Mouse (Mus musculus): ENCODE results near the gene Tmeff1. TPM values are rescaled to one million over a fixed set of nuclear protein-coding genes. Genes with fewer than 3 reads are reported as not detected.

Gene Tmeff1
- polyA plus RNA-seq, 1 experiment from 2014 or later: 312 TPM

DNA sequence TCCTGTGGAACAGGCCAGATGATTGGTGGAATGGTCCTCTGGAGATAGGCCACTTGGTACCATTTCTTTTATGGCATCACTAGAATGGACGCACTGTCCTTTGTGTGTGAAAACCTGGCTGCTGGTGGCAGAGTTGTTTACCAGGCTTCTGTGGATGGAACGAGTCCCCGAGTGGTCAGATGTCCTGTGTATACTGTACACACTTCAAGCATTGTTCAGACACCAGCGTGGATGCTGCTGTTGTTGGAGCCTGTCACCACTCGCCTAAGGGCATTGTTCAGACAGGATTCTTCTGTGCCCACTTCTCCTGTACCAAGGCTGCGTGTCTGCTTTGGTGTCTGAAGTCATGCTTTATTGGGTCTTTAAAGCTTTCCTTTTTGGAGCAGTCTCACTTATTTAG lies 58.8 kb downstream of the Tmeff1 start:
- H3K4me1 ChIP-seq (ENCODE audit: control insufficient read depth, insufficient read depth, low read length): no peaks in the 10 kb centered on the region
- no peaks in the 10 kb centered on the region for H3K27me3 ChIP-seq (ENCODE audit: control insufficient read depth, insufficient read depth, low read length)
- H3K36me3 ChIP-seq (ENCODE audit: control insufficient read depth, insufficient read depth, low read length): peaks cover 19% of the 10 kb centered on the region; the same call in 1 of the 2 replicates
- H3K4me3 ChIP-seq (ENCODE audit: low read depth, low read length): no peak overlapping the region
- H3K9ac ChIP-seq (replicated peaks; ENCODE audit: low read depth, low read length): no peak overlapping the region
- 81% methylated on average over 6 of the region's 6 CpGs for WGBS
- ATAC-seq (ENCODE audit: low read depth): no peak
- H3K9me3 ChIP-seq (ENCODE audit: control insufficient read depth, low read length): no peaks in the 10 kb centered on the region
- no peak overlapping the region for H3K4me2 ChIP-seq (ENCODE audit: low read depth, low read length)
- H3K27ac ChIP-seq (ENCODE audit: low read depth, low read length): no peak overlapping the region

GRCm38 (mm10) chr4:48646143-48646542 lies 61.2 kb downstream of the Tmeff1 start:
- Histone ChIP-seq H3K27me3 (ENCODE audit: control insufficient read depth, insufficient read depth, low read length) (no peaks in the 10 kb centered on the region), H3K9ac (replicated peaks; ENCODE audit: low read depth, low read length) (no peak overlapping the region), H3K27ac (ENCODE audit: low read depth, low read length) (no peak overlapping the region), H3K4me2 (ENCODE audit: low read depth, low read length) (no peak overlapping the region), H3K4me3 (ENCODE audit: low read depth, low read length) (no peak overlapping the region), H3K36me3 (ENCODE audit: control insufficient read depth, insufficient read depth, low read length) (peaks cover 16% of the 10 kb centered on the region; the same call in 1 of the 2 replicates), H3K4me1 (ENCODE audit: control insufficient read depth, insufficient read depth, low read length) (no peaks in the 10 kb centered on the region), H3K9me3 (ENCODE audit: control insufficient read depth, low read length) (no peaks in the 10 kb centered on the region)
- 95% methylated on average over 5 of the region's 5 CpGs for WGBS
- no peak for ATAC-seq (ENCODE audit: low read depth)

GRCm38 (mm10) chr4:48650617-48651360 lies 65.8 kb downstream of the Tmeff1 start:
- Histone ChIP-seq H3K36me3 (ENCODE audit: control insufficient read depth, insufficient read depth, low read length) (peaks cover 20% of the 10 kb centered on the region; the same call in 1 of the 2 replicates), H3K27me3 (ENCODE audit: control insufficient read depth, insufficient read depth, low read length) (no peaks in the 10 kb centered on the region), H3K27ac (ENCODE audit: low read depth, low read length) (no peak overlapping the region), H3K9ac (replicated peaks; ENCODE audit: low read depth, low read length) (no peak overlapping the region), H3K4me1 (ENCODE audit: control insufficient read depth, insufficient read depth, low read length) (no peaks in the 10 kb centered on the region), H3K4me3 (ENCODE audit: low read depth, low read length) (no peak overlapping the region), H3K4me2 (ENCODE audit: low read depth, low read length) (no peak overlapping the region), H3K9me3 (ENCODE audit: control insufficient read depth, low read length) (no peaks in the 10 kb centered on the region)
- 93% methylated on average over 10 of the region's 10 CpGs for WGBS
- no peak for ATAC-seq (ENCODE audit: low read depth)

DNA sequence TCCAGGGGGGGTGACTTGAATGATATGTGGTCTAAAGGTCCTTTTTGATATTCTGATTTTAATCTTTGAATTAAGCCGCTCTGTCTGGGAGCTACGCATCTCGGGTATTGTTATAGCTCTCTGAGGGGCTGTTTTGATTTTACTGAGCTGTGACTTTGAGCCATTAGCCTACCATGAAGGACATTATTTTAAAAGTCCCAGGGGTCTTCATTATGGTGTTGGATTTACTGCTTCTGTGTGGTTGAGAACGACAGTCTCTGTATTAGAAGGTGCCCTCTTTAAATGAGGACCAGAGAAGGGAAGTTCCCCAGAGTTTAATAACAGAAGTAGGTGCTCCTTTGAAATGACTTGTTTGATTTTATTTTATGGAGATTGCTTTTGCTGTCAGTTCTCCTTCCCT lies 69.1 kb downstream of the Tmeff1 start:
- ATAC-seq (ENCODE audit: low read depth): peak; percentile 65
- no peaks in the 10 kb centered on the region for H3K9me3 ChIP-seq (ENCODE audit: control insufficient read depth, low read length)
- no peak overlapping the region for H3K9ac ChIP-seq (replicated peaks; ENCODE audit: low read depth, low read length)
- H3K27me3 ChIP-seq (ENCODE audit: control insufficient read depth, insufficient read depth, low read length): no peaks in the 10 kb centered on the region
- peaks cover 19% of the 10 kb centered on the region; the same call in 1 of the 2 replicates for H3K36me3 ChIP-seq (ENCODE audit: control insufficient read depth, insufficient read depth, low read length)
- no peak overlapping the region for H3K4me2 ChIP-seq (ENCODE audit: low read depth, low read length)
- no peak overlapping the region for H3K27ac ChIP-seq (ENCODE audit: low read depth, low read length)
- H3K4me1 ChIP-seq (ENCODE audit: control insufficient read depth, insufficient read depth, low read length): no peaks in the 10 kb centered on the region
- no peak overlapping the region for H3K4me3 ChIP-seq (ENCODE audit: low read depth, low read length)
- WGBS: 26% methylated on average over 4 of the region's 4 CpGs

DNA sequence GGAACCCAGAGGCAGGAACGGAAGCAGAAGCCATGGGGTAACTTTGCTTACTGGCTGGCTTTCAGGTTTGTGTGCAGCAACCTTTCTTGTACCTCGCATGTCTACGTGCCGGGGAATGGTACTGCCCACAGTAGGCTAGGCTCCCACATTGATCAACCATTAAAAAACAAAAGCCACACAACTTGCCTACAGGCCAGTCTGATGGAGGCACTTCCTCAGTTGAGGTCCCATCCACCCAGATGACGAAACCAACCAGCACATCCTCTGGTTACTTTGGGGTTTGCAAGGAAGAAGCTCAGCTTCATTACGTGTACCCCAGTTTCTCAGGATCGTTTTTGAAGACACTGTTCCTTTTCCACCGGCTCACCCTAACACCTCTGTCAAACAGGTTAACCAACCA lies 71.6 kb downstream of the Tmeff1 start:
- Histone ChIP-seq H3K27me3 (ENCODE audit: control insufficient read depth, insufficient read depth, low read length) (no peaks in the 10 kb centered on the region), H3K9ac (replicated peaks; ENCODE audit: low read depth, low read length) (no peak overlapping the region), H3K4me3 (ENCODE audit: low read depth, low read length) (no peak overlapping the region), H3K4me1 (ENCODE audit: control insufficient read depth, insufficient read depth, low read length) (no peaks in the 10 kb centered on the region), H3K9me3 (ENCODE audit: control insufficient read depth, low read length) (no peaks in the 10 kb centered on the region), H3K4me2 (ENCODE audit: low read depth, low read length) (no peak overlapping the region), H3K36me3 (ENCODE audit: control insufficient read depth, insufficient read depth, low read length) (peaks cover 25% of the 10 kb centered on the region), H3K27ac (ENCODE audit: low read depth, low read length) (no peak overlapping the region)
- no peak for ATAC-seq (ENCODE audit: low read depth)
- 98% methylated on average over 8 of the region's 8 CpGs for WGBS

- no peaks in the 10 kb centered on the region for H3K4me1 ChIP-seq (ENCODE audit: control insufficient read depth, insufficient read depth, low read length)
- no peak overlapping the region for H3K4me3 ChIP-seq (ENCODE audit: low read depth, low read length)
- no peak overlapping the region for H3K9ac ChIP-seq (replicated peaks; ENCODE audit: low read depth, low read length)
- H3K9me3 ChIP-seq (ENCODE audit: control insufficient read depth, low read length): no peaks in the 10 kb centered on the region
- peaks cover 28% of the 10 kb centered on the region for H3K36me3 ChIP-seq (ENCODE audit: control insufficient read depth, insufficient read depth, low read length)
- H3K4me2 ChIP-seq (ENCODE audit: low read depth, low read length): no peak overlapping the region
- H3K27ac ChIP-seq (ENCODE audit: low read depth, low read length): no peak overlapping the region
- ATAC-seq (ENCODE audit: low read depth): no peak
- 81% methylated on average over 4 of the region's 4 CpGs for WGBS
- H3K27me3 ChIP-seq (ENCODE audit: control insufficient read depth, insufficient read depth, low read length): no peaks in the 10 kb centered on the region
Measured at GRCm38 (mm10) chr4:48660144-48660543, 75.2 kb downstream of the Tmeff1 start.

DNA sequence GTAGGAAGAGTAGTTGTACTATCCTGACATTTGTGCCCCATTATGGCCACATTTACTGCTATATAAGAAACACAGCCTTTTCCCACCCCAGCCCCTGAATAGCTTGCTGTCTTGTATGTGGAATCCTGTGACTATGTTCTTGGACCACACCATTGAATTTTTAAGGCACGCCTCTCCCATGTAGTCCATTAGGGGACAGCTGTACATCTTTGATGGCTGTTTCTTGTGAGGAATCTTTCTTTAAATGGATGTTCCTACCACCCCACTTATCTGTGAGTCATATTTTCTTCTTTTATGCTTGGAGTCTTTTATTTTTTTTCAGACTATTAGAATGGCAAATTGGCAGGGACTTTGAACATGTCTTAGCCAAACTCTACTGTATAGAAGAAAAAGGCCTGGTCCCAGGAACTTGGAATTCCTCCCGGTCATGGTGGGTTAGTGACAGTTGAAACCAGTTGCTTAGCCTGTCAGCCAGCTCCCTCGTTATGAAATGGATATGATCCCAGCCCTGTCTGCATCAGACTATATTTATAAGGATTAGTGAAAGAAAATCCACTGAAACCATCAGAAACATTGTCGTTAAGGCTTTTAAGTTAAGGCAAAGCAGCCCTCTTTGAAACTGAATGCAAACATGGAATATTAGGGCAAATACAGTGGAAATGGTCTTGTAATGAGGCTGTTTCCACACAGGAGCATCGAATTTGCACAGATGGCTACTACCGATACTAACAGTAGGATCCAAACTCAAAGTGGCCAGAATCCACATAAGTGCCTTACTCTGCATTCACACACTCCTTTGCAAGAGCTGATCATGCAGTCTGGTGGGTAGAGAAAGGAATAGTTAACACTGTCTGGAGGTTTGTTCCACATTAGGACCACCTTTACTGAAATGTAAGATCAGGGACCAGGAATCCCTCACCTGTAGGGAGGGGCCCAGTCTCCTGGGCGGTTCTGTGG lies 75.9 kb downstream of the Tmeff1 start:
- 95% methylated on average over 7 of the region's 7 CpGs for WGBS
- Histone ChIP-seq H3K27ac (ENCODE audit: low read depth, low read length) (no peak overlapping the region), H3K27me3 (ENCODE audit: control insufficient read depth, insufficient read depth, low read length) (no peaks in the 10 kb centered on the region), H3K9ac (replicated peaks; ENCODE audit: low read depth, low read length) (no peak overlapping the region), H3K36me3 (ENCODE audit: control insufficient read depth, insufficient read depth, low read length) (peaks cover 28% of the 10 kb centered on the region), H3K4me2 (ENCODE audit: low read depth, low read length) (no peak overlapping the region), H3K9me3 (ENCODE audit: control insufficient read depth, low read length) (no peaks in the 10 kb centered on the region), H3K4me1 (ENCODE audit: control insufficient read depth, insufficient read depth, low read length) (no peaks in the 10 kb centered on the region), H3K4me3 (ENCODE audit: low read depth, low read length) (no peak overlapping the region)
- ATAC-seq (ENCODE audit: low read depth): no peak

GRCm38 (mm10) chr4:48663271-48663670 lies 78.3 kb downstream of the Tmeff1 start, which contains the start of gene Cavin4:
TSS of gene Cavin4 (plus strand) at chr4:48663514.
- Histone ChIP-seq H3K36me3 (ENCODE audit: control insufficient read depth, insufficient read depth, low read length) (peaks cover 28% of the 10 kb centered on the region), H3K4me2 (ENCODE audit: low read depth, low read length) (no peak within 1 kb of the TSS), H3K4me3 (ENCODE audit: low read depth, low read length) (no peak within 1 kb of the TSS), H3K9ac (replicated peaks; ENCODE audit: low read depth, low read length) (no peak within 1 kb of the TSS), H3K27ac (ENCODE audit: low read depth, low read length) (no peak within 1 kb of the TSS), H3K4me1 (ENCODE audit: control insufficient read depth, insufficient read depth, low read length) (no peaks in the 10 kb centered on the region), H3K27me3 (ENCODE audit: control insufficient read depth, insufficient read depth, low read length) (no peaks in the 10 kb centered on the region), H3K9me3 (ENCODE audit: control insufficient read depth, low read length) (no peaks in the 10 kb centered on the region)
- WGBS: 91% methylated on average over 10 of the region's 10 CpGs
- ATAC-seq (ENCODE audit: low read depth): no peak

- ATAC-seq (ENCODE audit: low read depth): no peak
- Histone ChIP-seq H3K36me3 (ENCODE audit: control insufficient read depth, insufficient read depth, low read length) (peaks cover 26% of the 10 kb centered on the region), H3K27ac (ENCODE audit: low read depth, low read length) (no peak overlapping the region)
Measured at GRCm38 (mm10) chr4:48664021-48664420, 79.0 kb downstream of the Tmeff1 start.

More at GRCm38 (mm10) chr4:48664021-48664420, 79.0 kb downstream of the Tmeff1 start:
- no peaks in the 10 kb centered on the region for H3K4me1 ChIP-seq (ENCODE audit: control insufficient read depth, insufficient read depth, low read length)
- no peak overlapping the region for H3K4me2 ChIP-seq (ENCODE audit: low read depth, low read length)
- WGBS: 94% methylated on average over 6 of the region's 6 CpGs
- no peak overlapping the region for H3K4me3 ChIP-seq (ENCODE audit: low read depth, low read length)
- H3K9me3 ChIP-seq (ENCODE audit: control insufficient read depth, low read length): no peaks in the 10 kb centered on the region
- no peaks in the 10 kb centered on the region for H3K27me3 ChIP-seq (ENCODE audit: control insufficient read depth, insufficient read depth, low read length)
- no peak overlapping the region for H3K9ac ChIP-seq (replicated peaks; ENCODE audit: low read depth, low read length)
